In genomic region chr13:105444895-105445281, GRCm38 (mm10) we compare ENCODE assay signal across 12 mouse cellular contexts. TPM values are rescaled to one million over a fixed set of nuclear protein-coding genes. Genes with fewer than 3 reads are reported as not detected.
DNase-seq lines count a peak whose midpoint lies in the region; ATAC-seq lines count a peak whose summit lies in the region.
"Had no signal": no experiment of that assay in that cellular context is flagged by ENCODE, and none has a peak within 500 bp of the region (broad histone marks: within the 10 kb centered on the region; RNA-seq: fewer than 3 reads in every experiment).

No protein-coding gene starts in this region.

- no peak overlapping the region for H3K27ac ChIP-seq in forebrain, embryonic 13.5 days
- no peak overlapping the region for H3K27ac ChIP-seq in midbrain, embryonic 13.5 days
- no peak overlapping the region for H3K27ac ChIP-seq in heart, embryonic 11.5 days (ENCODE audit: low read depth, low read length)
- H3K27ac ChIP-seq: heart, embryonic 15.5 days had no signal

- peak; percentile 31 for ATAC-seq in forebrain, embryonic 13.5 days
- peak; percentile 75 for ATAC-seq in midbrain, embryonic 13.5 days
- ATAC-seq in heart, embryonic 11.5 days (replicated peaks; ENCODE audit: insufficient number of reproducible peaks, low FRiP score, low TSS enrichment) = no peak

- 0 out of 2 replicates have a peak overlapping the region, but pooled peaks have one; percentile 35 for H3K9ac ChIP-seq in forebrain, embryonic 13.5 days
- H3K9ac ChIP-seq in midbrain, embryonic 13.5 days (replicated peaks) = peak overlapping the region; percentile 48
- no peak overlapping the region for H3K9ac ChIP-seq in heart, embryonic 11.5 days (ENCODE audit: low read depth, low read length)
- H3K9ac ChIP-seq: heart, embryonic 15.5 days had no signal

- H3K4me1 ChIP-seq in forebrain, embryonic 13.5 days = peaks cover 21% of the 10 kb centered on the region
- 0 out of 2 replicates have a peak, but pooled peaks cover 17% of the 10 kb centered on the region for H3K4me1 ChIP-seq in midbrain, embryonic 13.5 days (replicated peaks)
- no peaks in the 10 kb centered on the region for H3K4me1 ChIP-seq in heart, embryonic 11.5 days (ENCODE audit: control insufficient read depth, insufficient read depth, low read length)
- H3K4me1 ChIP-seq: heart, embryonic 15.5 days had no signal

- WGBS in forebrain, embryonic 13.5 days = 4% methylated on average over 26 of the region's 26 CpGs
- 2% methylated on average over 26 of the region's 26 CpGs for WGBS in midbrain, embryonic 13.5 days
- WGBS in heart, embryonic 11.5 days (ENCODE audit: insufficient replicate concordance) = 2% methylated on average over 26 of the region's 26 CpGs

- no peaks in the 10 kb centered on the region for H3K36me3 ChIP-seq in forebrain, embryonic 13.5 days (ENCODE audit: poor library complexity, severe bottlenecking)
- H3K36me3 ChIP-seq in midbrain, embryonic 13.5 days = no peaks in the 10 kb centered on the region
- H3K36me3 ChIP-seq in heart, embryonic 11.5 days (ENCODE audit: control insufficient read depth, insufficient read depth, low read length) = no peaks in the 10 kb centered on the region
- H3K36me3 ChIP-seq: heart, embryonic 15.5 days had no signal

- no peaks in the 10 kb centered on the region for H3K9me3 ChIP-seq in forebrain, embryonic 13.5 days (replicated peaks)
- no peaks in the 10 kb centered on the region for H3K9me3 ChIP-seq in midbrain, embryonic 13.5 days
- H3K9me3 ChIP-seq in heart, embryonic 11.5 days (replicated peaks; ENCODE audit: control insufficient read depth, low read length) = no peaks in the 10 kb centered on the region
- H3K9me3 ChIP-seq: heart, embryonic 15.5 days had no signal

- peak overlapping the region; percentile 43 for H3K4me3 ChIP-seq in forebrain, embryonic 13.5 days
- H3K4me3 ChIP-seq in midbrain, embryonic 13.5 days (replicated peaks) = peak overlapping the region; percentile 45
- H3K4me3 ChIP-seq in heart, embryonic 11.5 days (ENCODE audit: low read depth, low read length) = no peak overlapping the region
- H3K4me3 ChIP-seq: heart, embryonic 15.5 days had no signal

- peak overlapping the region; percentile 84 for H3K4me2 ChIP-seq in forebrain, embryonic 13.5 days
- H3K4me2 ChIP-seq in midbrain, embryonic 13.5 days (replicated peaks) = peak overlapping the region; percentile 73
- no peak overlapping the region for H3K4me2 ChIP-seq in heart, embryonic 11.5 days
- H3K4me2 ChIP-seq: heart, embryonic 15.5 days had no signal

- DNase-seq in layer of hippocampus, adult 9-11 months = peak; percentile 3
- no peak for DNase-seq in layer of hippocampus, adult 18-20 months (ENCODE audit: low spot score in 2 of 2)
- DNase-seq in ZHBTc4 (ENCODE audit: low read depth, low spot score) = peak; percentile 2
- no peak for DNase-seq in urinary bladder, postnatal 10 days (ENCODE audit: low spot score)
- DNase-seq in adrenal gland, adult 18-20 months (ENCODE audit: low spot score in 2 of 2) = no peak
- DNase-seq: kidney, postnatal 10 days; liver had no signal

- H3K27me3 ChIP-seq in forebrain, embryonic 13.5 days = peaks cover 43% of the 10 kb centered on the region
- H3K27me3 ChIP-seq in midbrain, embryonic 13.5 days = peaks cover 41% of the 10 kb centered on the region
- H3K27me3 ChIP-seq in heart, embryonic 11.5 days (ENCODE audit: control insufficient read depth, insufficient read depth, low read length) = peaks cover 45% of the 10 kb centered on the region

RNA-seq across cellular contexts. Expression of gene Htr1a, which starts 1.4 kb away (rescaled TPM):
- 10 to 100 TPM; 36.2 to 40.0 TPM for total RNA-seq in layer of hippocampus, adult 18-20 months (2021)
- polyA plus RNA-seq in forebrain, embryonic 13.5 days (2015; fragmentation: Nextera tagmentation; extraction: Ambion mirVana) = 0.28 and 0.35 TPM in 2 replicates
- 0.57 and 0.78 TPM in 2 replicates for polyA plus RNA-seq in midbrain, embryonic 13.5 days (2015; fragmentation: Nextera tagmentation; extraction: Ambion mirVana)
- polyA plus RNA-seq in heart, embryonic 11.5 days (2014; fragmentation: Nextera tagmentation; extraction: Ambion mirVana) = not detected in 2 replicates
- total RNA-seq in adrenal gland, adult 18-20 months (2021) = not detected
- total RNA-seq: megakaryocyte-erythroid progenitor cell, adult 5-6 weeks had no signal
- polyA plus RNA-seq: heart, embryonic 15.5 days had no signal

Comparison
In these comparisons a context has a peak if more than half of its experiments do, and no peak if none do; other contexts are left out.
1. DNase-seq: peak in layer of hippocampus, adult 9-11 months (single experiment) and ZHBTc4 (single experiment); none in layer of hippocampus, adult 18-20 months (0 of 2), urinary bladder, postnatal 10 days (single experiment) and adrenal gland, adult 18-20 months (0 of 2).